ENCODE assay signal across 24 mouse cellular contexts in genomic region chr14:121958751-121959537, GRCm38 (mm10). TPM values are rescaled to one million over a fixed set of nuclear protein-coding genes. Genes with fewer than 3 reads are reported as not detected.
DNase-seq lines count a peak whose midpoint lies in the region; ATAC-seq lines count a peak whose summit lies in the region.
"Had no signal": no experiment of that assay in that cellular context is flagged by ENCODE, and none has a peak within 500 bp of the region (broad histone marks: within the 10 kb centered on the region; RNA-seq: fewer than 3 reads in every experiment).

No protein-coding gene starts in this region.

- peaks cover 9% of the 10 kb centered on the region for H3K4me1 ChIP-seq in forebrain, embryonic 15.5 days
- peaks cover 44% of the 10 kb centered on the region for H3K4me1 ChIP-seq in heart, embryonic 12.5 days (replicated peaks)
- H3K4me1 ChIP-seq: forebrain, embryonic 10.5 days had no signal

- ATAC-seq in frontal cortex, adult (ENCODE audit: low TSS enrichment) = peak; percentile 8; the same call in 1 of the 2 replicates
- ATAC-seq in megakaryocyte, adult 5-6 weeks (ENCODE audit: poor library complexity, severe bottlenecking) = peak; percentile 27
- no peak for ATAC-seq in forebrain, embryonic 15.5 days (replicated peaks)
- ATAC-seq in heart, embryonic 12.5 days (ENCODE audit: insufficient number of reproducible peaks, low FRiP score) = no peak
- ATAC-seq: activated CD4-positive, CD25-positive, alpha-beta regulatory T cell, adult 4 months; Patski had no signal

- WGBS in forebrain, embryonic 15.5 days = 89% methylated on average over 10 of the region's 10 CpGs
- WGBS in heart, embryonic 12.5 days = 81% methylated on average over 10 of the region's 10 CpGs

- no peak overlapping the region for H3K9ac ChIP-seq in forebrain, embryonic 15.5 days (replicated peaks)
- no peak overlapping the region for H3K9ac ChIP-seq in heart, embryonic 12.5 days
- H3K9ac ChIP-seq: embryonic facial prominence, embryonic 13.5 days; limb, embryonic 15.5 days; midbrain, embryonic 12.5 days had no signal

- no peak for DNase-seq in frontal cortex, postnatal 25 days (ENCODE audit: low spot score in 2 of 2)
- DNase-seq in thymus, postnatal 0 days (ENCODE audit: low spot score) = peak; percentile 47
- no peak for DNase-seq in thymus, postnatal 36 days
- no peak for DNase-seq in cerebellum, adult 18-20 months
- DNase-seq: adrenal gland, postnatal 25 days; cerebellum, adult 9-10 months; gastrocnemius, postnatal 36 days; kidney, adult 11 months; lung, postnatal 10 days; thymus, postnatal 4 days had no signal

- H3K27me3 ChIP-seq in forebrain, embryonic 15.5 days = no peaks in the 10 kb centered on the region
- H3K27me3 ChIP-seq in heart, embryonic 12.5 days (replicated peaks) = no peaks in the 10 kb centered on the region
- H3K27me3 ChIP-seq: embryonic facial prominence, embryonic 13.5 days; limb, embryonic 15.5 days; midbrain, embryonic 12.5 days; Patski had no signal

- no peaks in the 10 kb centered on the region for H3K36me3 ChIP-seq in forebrain, embryonic 15.5 days
- H3K36me3 ChIP-seq in heart, embryonic 12.5 days = no peaks in the 10 kb centered on the region
- H3K36me3 ChIP-seq: embryonic facial prominence, embryonic 13.5 days had no signal

- H3K27ac ChIP-seq in forebrain, embryonic 15.5 days (replicated peaks) = no peak overlapping the region
- no peak overlapping the region for H3K27ac ChIP-seq in heart, embryonic 12.5 days (ENCODE audit: poor library complexity, severe bottlenecking)
- H3K27ac ChIP-seq: embryonic facial prominence, embryonic 13.5 days; forebrain, embryonic 10.5 days; hindbrain, embryonic 10.5 days; limb, embryonic 15.5 days; midbrain, embryonic 12.5 days had no signal

- no peak overlapping the region for H3K4me2 ChIP-seq in forebrain, embryonic 15.5 days (replicated peaks)
- H3K4me2 ChIP-seq in heart, embryonic 12.5 days = no peak overlapping the region
- H3K4me2 ChIP-seq: embryonic facial prominence, embryonic 13.5 days; limb, embryonic 15.5 days; midbrain, embryonic 12.5 days had no signal

- H3K9me3 ChIP-seq in forebrain, embryonic 15.5 days = no peaks in the 10 kb centered on the region
- H3K9me3 ChIP-seq in heart, embryonic 12.5 days (replicated peaks) = no peaks in the 10 kb centered on the region
- H3K9me3 ChIP-seq: embryonic facial prominence, embryonic 13.5 days; forebrain, embryonic 10.5 days; hindbrain, embryonic 10.5 days; limb, embryonic 15.5 days; midbrain, embryonic 12.5 days had no signal

- H3K4me3 ChIP-seq in forebrain, embryonic 15.5 days = no peak overlapping the region
- no peak overlapping the region for H3K4me3 ChIP-seq in heart, embryonic 12.5 days
- H3K4me3 ChIP-seq: embryonic facial prominence, embryonic 13.5 days; forebrain, embryonic 10.5 days; hindbrain, embryonic 10.5 days; limb, embryonic 15.5 days; midbrain, embryonic 12.5 days had no signal

RNA-seq across cellular contexts. Expression of gene Gpr183, which starts 6.1 kb away (rescaled TPM):
- polyA plus RNA-seq in thymus, postnatal 0 days (2015; fragmentation: Nextera tagmentation; extraction: Ambion mirVana) = 12.5 and 13.4 TPM in 2 replicates
- total RNA-seq in megakaryocyte, adult 5-6 weeks (2015) = 39.0 and 39.1 TPM in 2 replicates
- total RNA-seq in megakaryocyte, adult 5-6 weeks (2017) = 33.8 and 36.4 TPM in 2 replicates
- polyA plus RNA-seq in forebrain, embryonic 15.5 days (2015; fragmentation: Nextera tagmentation; extraction: Ambion mirVana) = 0.98 and 1.6 TPM in 2 replicates
- polyA plus RNA-seq in heart, embryonic 12.5 days (2016; fragmentation: Nextera tagmentation; extraction: Ambion mirVana) = 1.6 and 1.7 TPM in 2 replicates
- polyA plus RNA-seq: Patski had no signal

RNA-seq across cellular contexts. Expression of gene Gpr18, which starts 43.4 kb away (rescaled TPM):
- 5.5 and 6.3 TPM in 2 replicates for polyA plus RNA-seq in thymus, postnatal 0 days (2015; fragmentation: Nextera tagmentation; extraction: Ambion mirVana)
- 11.3 and 16.1 TPM in 2 replicates for total RNA-seq in megakaryocyte, adult 5-6 weeks (2015)
- 11.9 and 12.9 TPM in 2 replicates for total RNA-seq in megakaryocyte, adult 5-6 weeks (2017)
- 0.17 and 0.29 TPM in 2 replicates for polyA plus RNA-seq in forebrain, embryonic 15.5 days (2015; fragmentation: Nextera tagmentation; extraction: Ambion mirVana)
- polyA plus RNA-seq in heart, embryonic 12.5 days (2016; fragmentation: Nextera tagmentation; extraction: Ambion mirVana) = 0.17 and 0.29 TPM in 2 replicates
- total RNA-seq: gastrocnemius, postnatal 36 days; layer of hippocampus, postnatal 25 days; left cerebral cortex, postnatal 14 days had no signal
- polyA plus RNA-seq: heart, embryonic 14.5 days had no signal

Comparison
In these comparisons a context has a peak if more than half of its experiments do, and no peak if none do; other contexts are left out.
1. ATAC-seq: peak in frontal cortex, adult (single experiment) and megakaryocyte, adult 5-6 weeks (single experiment); none in forebrain, embryonic 15.5 days (single experiment) and heart, embryonic 12.5 days (single experiment).